Mouse (Mus musculus) CD4-positive, CD25-positive, alpha-beta regulatory T cell, adult 4 months (primary cell): ENCODE measurements at regions not wholly inside any gene's neighbourhood (a gene's known extent, or its start where the extent isn't known, plus 50 kb on each side); places are given as distances from the start of the nearest gene placed in this dataset.

ENCODE experiments used
- ATAC-seq: one replicate; pipeline ENCODE4 v1.8.0; 2017

- ATAC-seq, result peak; percentile 78
Measured at GRCm38 (mm10) chr9:115617909-115618308, 291.3 kb upstream of the Gadl1 start.

GRCm38 (mm10) chr9:115623948-115624347 lies 285.3 kb upstream of the Gadl1 start:
- peak; percentile 90 for ATAC-seq

GRCm38 (mm10) chr9:115624721-115625496 lies 284.3 kb upstream of the Gadl1 start:
- ATAC-seq, result peak; percentile 11

GRCm38 (mm10) chr9:115627551-115627950 lies 281.7 kb upstream of the Gadl1 start:
- no peak for ATAC-seq

- no peak for ATAC-seq
Measured at GRCm38 (mm10) chr9:115637114-115637513, 272.1 kb upstream of the Gadl1 start.

- peak; percentile 32 for ATAC-seq
Measured at GRCm38 (mm10) chr9:115640781-115641180, 268.5 kb upstream of the Gadl1 start.

- no peak for ATAC-seq
Measured at GRCm38 (mm10) chr9:115642032-115642431, 267.2 kb upstream of the Gadl1 start.

- no peak for ATAC-seq
Measured at GRCm38 (mm10) chr9:115644953-115645352, 264.3 kb upstream of the Gadl1 start.

- no peak for ATAC-seq
Measured at GRCm38 (mm10) chr9:115646226-115646625, 263.0 kb upstream of the Gadl1 start.

GRCm38 (mm10) chr9:115651708-115652107 lies 257.5 kb upstream of the Gadl1 start:
- no peak for ATAC-seq

- ATAC-seq, result no peak
Measured at GRCm38 (mm10) chr9:115653116-115653515, 256.1 kb upstream of the Gadl1 start.

GRCm38 (mm10) chr9:115654933-115655332 lies 254.3 kb upstream of the Gadl1 start:
- ATAC-seq, result no peak

- no peak for ATAC-seq
Measured at GRCm38 (mm10) chr9:115656538-115656937, 252.7 kb upstream of the Gadl1 start.

- ATAC-seq, result no peak
Measured at GRCm38 (mm10) chr9:115656994-115657713, 252.1 kb upstream of the Gadl1 start.

- ATAC-seq, result no peak
Measured at GRCm38 (mm10) chr9:115658477-115658876, 250.8 kb upstream of the Gadl1 start.

GRCm38 (mm10) chr9:115660371-115660770 lies 248.9 kb upstream of the Gadl1 start:
- no peak for ATAC-seq

- no peak for ATAC-seq
Measured at GRCm38 (mm10) chr9:115661834-115662425, 247.3 kb upstream of the Gadl1 start.

- ATAC-seq, result no peak
Measured at GRCm38 (mm10) chr9:115665337-115666004, 243.8 kb upstream of the Gadl1 start.

GRCm38 (mm10) chr9:115666530-115666929 lies 242.7 kb upstream of the Gadl1 start:
- no peak for ATAC-seq

GRCm38 (mm10) chr9:115680703-115681576 lies 228.3 kb upstream of the Gadl1 start:
- ATAC-seq, result no peak

- no peak for ATAC-seq
Measured at GRCm38 (mm10) chr9:115681841-115682240, 227.4 kb upstream of the Gadl1 start.

- no peak for ATAC-seq
Measured at GRCm38 (mm10) chr9:115683951-115684350, 225.3 kb upstream of the Gadl1 start.
